Mouse (Mus musculus) liver, postnatal 0 days (tissue): ENCODE data around the gene Trib2.

Experiments
- CTCF ChIP-seq: sonication (generic); IDR thresholded peaks from 2 replicates; pipeline ENCODE4 v1.5.1; 2016; ENCODE audit warnings: antibody characterized with exemption, low read depth
- EP300 ChIP-seq: IDR thresholded peaks from 2 replicates; pipeline ENCODE4 v1.6.1; 2016; ENCODE audit warnings: antibody characterized with exemption, low read depth, mild to moderate bottlenecking

DNA sequence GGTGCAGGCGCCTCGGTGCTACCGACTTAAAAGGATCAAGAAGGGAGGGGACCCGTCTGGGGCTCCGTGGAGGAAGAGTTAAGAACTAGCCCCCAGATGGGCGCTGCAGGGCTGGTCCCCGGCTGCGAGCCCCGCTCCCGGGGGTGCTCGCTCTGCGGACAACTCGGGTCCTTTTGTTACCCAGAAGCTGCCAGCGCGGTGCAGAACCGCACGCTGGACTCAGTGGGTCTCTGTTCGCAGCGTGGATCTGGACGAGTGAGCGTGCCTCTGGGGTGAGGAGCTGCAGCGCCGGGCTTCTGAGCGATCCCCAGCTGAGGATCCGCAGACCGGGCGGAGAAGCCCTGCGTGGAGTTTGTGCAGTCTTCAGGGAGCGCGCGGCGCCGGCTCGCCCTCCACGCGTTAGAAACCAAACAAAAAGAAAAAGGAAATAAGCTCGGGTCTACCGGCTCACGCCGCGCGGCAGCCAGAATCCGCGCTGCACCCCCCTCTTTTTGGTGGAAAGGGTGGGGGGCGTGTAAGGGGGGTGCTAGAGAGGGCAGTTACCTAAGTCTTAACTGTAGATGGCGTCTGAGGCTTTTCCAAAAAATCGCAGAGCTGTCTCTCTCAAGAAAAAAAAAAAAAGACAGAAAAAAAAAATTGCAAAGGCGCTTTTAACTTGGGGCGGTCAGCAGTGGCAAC lies 1.0 kb downstream of the Trib2 start:
- TF ChIP-seq CTCF (peak; percentile 40), EP300 (no peak)
